Mouse (Mus musculus) embryonic fibroblast, embryonic 13.5 days (primary cell): ENCODE data around the gene Aloxe3.

ENCODE experiments used
- CTCF ChIP-seq: IDR thresholded peaks from 2 replicates; pipeline ENCODE4 v1.5.1; 2011; ENCODE audit warnings: mild to moderate bottlenecking, control low read depth, low read length, moderate library complexity, borderline replicate concordance; ENCODE audit not compliant: insufficient read depth
- POLR2A ChIP-seq: IDR thresholded peaks from 2 replicates; pipeline ENCODE4 v1.6.1; 2011; ENCODE audit warnings: low read depth, mild to moderate bottlenecking, control low read depth, low read length, moderate library complexity

GRCm38 (mm10) chr11:69092871-69093270 is 32.8 kb upstream of the Aloxe3 start:
- TF ChIP-seq CTCF (no peak), POLR2A (no peak)
